Mouse (Mus musculus) spleen, adult 2 months (tissue): ENCODE measurements around the gene Amph. TPM values are rescaled to one million over a fixed set of nuclear protein-coding genes. Genes with fewer than 3 reads are reported as not detected.

ENCODE experiments used
- DNase-seq, 2 experiments: peaks; one replicate each; pipeline versions ENCODE4 v3.0.0 to v3.0.0-alpha.2; 2012 to 2021; ENCODE audit warnings: low spot score in 2 of 2, low read depth in 1 of 2
- H3K27ac ChIP-seq: fragments of 200-500 bp; 2 replicates; pipeline ENCODE4 v1.5.1; 2012; ENCODE audit warnings: low read length, inconsistent platforms; ENCODE audit not compliant: insufficient read depth
- H3K27me3 ChIP-seq: fragments of 200-500 bp; 2 replicates; pipeline ENCODE4 v1.6.1; 2012; ENCODE audit warnings: mild to moderate bottlenecking, moderate library complexity, low read length, inconsistent platforms; ENCODE audit not compliant: control insufficient read depth, insufficient read depth
- H3K36me3 ChIP-seq: fragments of 200-500 bp; 2 replicates; pipeline ENCODE4 v1.6.1; 2012; ENCODE audit warnings: mild to moderate bottlenecking, low read length, inconsistent platforms; ENCODE audit not compliant: control insufficient read depth, insufficient read depth
- H3K4me1 ChIP-seq: fragments of 200-500 bp; 2 replicates; pipeline ENCODE4 v1.6.1; 2011; ENCODE audit warnings: inconsistent platforms; ENCODE audit not compliant: control insufficient read depth, insufficient read depth, insufficient read length
- H3K4me3 ChIP-seq: fragments of 200-500 bp; 2 replicates; pipeline ENCODE4 v1.5.1; 2011; ENCODE audit warnings: mild to moderate bottlenecking, inconsistent platforms; ENCODE audit not compliant: insufficient read depth, insufficient read length; ENCODE audit errors: extremely low read depth
- CTCF ChIP-seq: fragments of 200-500 bp; IDR thresholded peaks from 2 replicates; pipeline ENCODE4 v1.5.1; 2011; ENCODE audit warnings: mild to moderate bottlenecking, inconsistent platforms; ENCODE audit not compliant: insufficient read depth, insufficient read length, insufficient replicate concordance; ENCODE audit errors: extremely low read depth
- POLR2A ChIP-seq: fragments of 200-500 bp; IDR thresholded peaks from 2 replicates; pipeline ENCODE4 v1.6.1; 2011; ENCODE audit warnings: low read depth, low read length, inconsistent platforms
- WGBS: fragments of 180-500 bp; shearing (Covaris S2); methylation state at CpG from one replicate; pipeline ENCODE4 v1.1.7; 2018; 5-methylcytosine and 5-hydroxymethylcytosine counted together
- polyA plus RNA-seq: library from polyadenylated mRNA; depleted of rRNA; stranded (reverse); fragments of >200 nt; gene quantifications from 2 replicates; pipeline ENCODE4 v1.2.3, GENCODE M21; 2012

Amph gene
- polyA plus RNA-seq, 1 experiment = 0.41 TPM

GRCm38 (mm10) chr13:18953575-18953974, 5.6 kb downstream of the Amph start:
- TF ChIP-seq POLR2A (no peak), CTCF (no peak)
- 84% methylated on average over 4 of the region's 4 CpGs for WGBS

GRCm38 (mm10) chr13:18956065-18956913, 8.3 kb downstream of the Amph start:
- H3K27me3 ChIP-seq = no peaks in the 10 kb centered on the region
- 86% methylated on average over 11 of the region's 11 CpGs for WGBS
- H3K4me1 ChIP-seq = no peaks in the 10 kb centered on the region
- H3K4me3 ChIP-seq = no peak overlapping the region
- no peaks in the 10 kb centered on the region for H3K36me3 ChIP-seq
- no peak for DNase-seq
- H3K27ac ChIP-seq = no peak overlapping the region
- TF ChIP-seq CTCF = no peak
- no peak for TF ChIP-seq POLR2A

More at GRCm38 (mm10) chr13:18953575-18953974, 5.6 kb downstream of the Amph start:
- no peaks in the 10 kb centered on the region for H3K4me1 ChIP-seq
- no peak overlapping the region for H3K27ac ChIP-seq
- no peaks in the 10 kb centered on the region for H3K36me3 ChIP-seq
- H3K27me3 ChIP-seq = no peaks in the 10 kb centered on the region
- DNase-seq = no peak
- H3K4me3 ChIP-seq = no peak overlapping the region

GRCm38 (mm10) chr13:18957028-18957427, 9.0 kb downstream of the Amph start:
- TF ChIP-seq CTCF (no peak), POLR2A (no peak)
- Histone ChIP-seq H3K4me1 (no peaks in the 10 kb centered on the region), H3K27me3 (no peaks in the 10 kb centered on the region), H3K36me3 (no peaks in the 10 kb centered on the region), H3K27ac (no peak overlapping the region), H3K4me3 (no peak overlapping the region)
- no peak for DNase-seq
- 84% methylated on average over 3 of the region's 3 CpGs for WGBS

GRCm38 (mm10) chr13:18972571-18972970, 24.6 kb downstream of the Amph start:
- Histone ChIP-seq H3K27me3 (no peaks in the 10 kb centered on the region; the same call in 1 of the 2 replicates), H3K27ac (no peak overlapping the region), H3K4me1 (no peaks in the 10 kb centered on the region), H3K4me3 (no peak overlapping the region), H3K36me3 (no peaks in the 10 kb centered on the region)
- 85% methylated on average over 3 of the region's 3 CpGs for WGBS
- no peak for TF ChIP-seq CTCF
- TF ChIP-seq POLR2A = no peak
- no peak for DNase-seq

GRCm38 (mm10) chr13:18974351-18974750, 26.3 kb downstream of the Amph start:
- H3K27me3 ChIP-seq = no peaks in the 10 kb centered on the region; the same call in 1 of the 2 replicates
- TF ChIP-seq POLR2A = no peak
- no peaks in the 10 kb centered on the region for H3K36me3 ChIP-seq
- H3K27ac ChIP-seq = no peak overlapping the region
- no peaks in the 10 kb centered on the region for H3K4me1 ChIP-seq
- 89% methylated on average over 5 of the region's 5 CpGs for WGBS
- H3K4me3 ChIP-seq = no peak overlapping the region
- DNase-seq = no peak

GRCm38 (mm10) chr13:18987266-18987665, 39.3 kb downstream of the Amph start:
- no peak for DNase-seq
- Histone ChIP-seq H3K4me3 (no peak overlapping the region), H3K4me1 (no peaks in the 10 kb centered on the region), H3K36me3 (no peaks in the 10 kb centered on the region), H3K27ac (no peak overlapping the region), H3K27me3 (no peaks in the 10 kb centered on the region)
- 93% methylated on average over 4 of the region's 4 CpGs for WGBS
- TF ChIP-seq CTCF (no peak), POLR2A (no peak)

- DNase-seq = no peak
- Histone ChIP-seq H3K27me3 (no peaks in the 10 kb centered on the region), H3K27ac (no peak overlapping the region), H3K36me3 (no peaks in the 10 kb centered on the region), H3K4me3 (no peak overlapping the region), H3K4me1 (no peaks in the 10 kb centered on the region)
- WGBS = 83% methylated on average over 4 of the region's 4 CpGs
- TF ChIP-seq POLR2A = no peak
These were observed 40.3 kb downstream of the Amph start for GRCm38 (mm10) chr13:18988323-18988722.
